Mouse (Mus musculus): Measurements from ENCODE around the gene Hist1h1t. TPM values are rescaled to one million over a fixed set of nuclear protein-coding genes. Genes with fewer than 3 reads are reported as not detected.

The Hist1h1t gene
- polyA plus RNA-seq, 1 experiment, result 3.9 TPM

DNA sequence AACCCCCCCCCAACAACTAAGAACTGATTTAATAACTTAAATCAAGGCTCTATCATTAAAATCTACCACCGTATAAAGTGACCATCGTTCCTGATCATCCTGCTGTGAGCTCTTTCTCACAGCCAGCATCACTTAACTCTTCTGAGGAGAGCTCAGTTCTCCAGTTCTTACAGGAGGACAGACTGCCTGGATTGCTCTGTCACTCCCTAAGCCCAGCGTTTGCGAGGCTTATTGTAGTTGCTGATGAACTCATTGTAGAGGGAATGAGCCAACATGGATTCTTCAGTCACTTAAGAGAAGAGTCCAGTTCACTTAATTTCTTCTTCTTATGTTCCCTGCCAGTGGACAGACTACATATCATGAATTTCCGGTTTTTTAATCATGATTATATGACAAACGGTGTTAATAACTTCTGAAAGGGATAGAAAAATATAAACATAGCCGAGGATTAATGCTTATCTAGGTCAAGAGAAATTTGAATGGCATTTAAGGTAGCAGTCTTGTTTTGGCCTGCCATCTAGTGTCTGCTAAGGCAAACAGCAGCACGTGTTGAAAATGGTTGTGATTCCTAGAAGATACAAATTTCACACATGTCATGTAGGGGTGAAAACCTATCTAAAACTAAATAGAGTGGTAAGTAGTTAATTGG, 36.7 kb downstream of the Hist1h1t start:
- Histone ChIP-seq H3K27ac (ENCODE audit: control insufficient read depth, insufficient read depth, low read depth, low read length, poor library complexity) (no peak overlapping the region), H3K4me1 (ENCODE audit: control insufficient read depth, insufficient read depth, low read length) (peaks cover 6% of the 10 kb centered on the region; the same call in 1 of the 2 replicates), H3K4me3 (replicated peaks; ENCODE audit: control insufficient read depth, low read depth, low read length) (no peak overlapping the region)
- WGBS, result 27% methylated on average over 8 of the region's 8 CpGs
- TF ChIP-seq CTCF (IDR thresholded peaks at IDR 0.05; ENCODE audit: control insufficient read depth, insufficient read depth, low read length), result peak; percentile 7; the same call in 1 of the 2 replicates
- TF ChIP-seq POLR2A (IDR thresholded peaks at IDR 0.05; ENCODE audit: borderline replicate concordance, control insufficient read depth, low read depth, low read length), result no peak

DNA sequence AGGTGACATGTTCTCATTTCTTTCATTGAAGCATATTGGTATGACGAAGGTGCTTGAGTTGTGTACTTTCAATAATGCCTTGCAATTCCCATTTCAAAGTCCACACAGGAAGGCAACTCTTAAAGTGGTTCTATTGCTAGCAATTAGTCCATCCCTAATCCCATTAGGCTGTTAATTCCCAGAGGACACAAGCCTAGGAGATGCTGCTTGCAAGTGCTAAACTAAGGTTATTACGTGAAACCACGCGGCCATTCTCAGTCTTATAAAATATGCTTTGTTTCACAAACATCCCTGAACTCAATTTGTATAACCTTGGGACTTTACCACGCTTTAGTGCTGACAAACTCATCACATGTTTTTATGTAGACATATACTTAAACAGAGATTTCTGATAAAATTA, 41.5 kb downstream of the Hist1h1t start:
- Histone ChIP-seq H3K4me3 (replicated peaks; ENCODE audit: control insufficient read depth, low read depth, low read length) (no peak overlapping the region), H3K27ac (ENCODE audit: control insufficient read depth, insufficient read depth, low read depth, low read length, poor library complexity) (no peak overlapping the region), H3K4me1 (ENCODE audit: control insufficient read depth, insufficient read depth, low read length) (no peaks in the 10 kb centered on the region)
- WGBS, result 92% methylated on average over 5 of the region's 5 CpGs
- TF ChIP-seq CTCF (IDR thresholded peaks at IDR 0.05; ENCODE audit: control insufficient read depth, insufficient read depth, low read length), result no peak
- TF ChIP-seq POLR2A (IDR thresholded peaks at IDR 0.05; ENCODE audit: borderline replicate concordance, control insufficient read depth, low read depth, low read length), result no peak

DNA sequence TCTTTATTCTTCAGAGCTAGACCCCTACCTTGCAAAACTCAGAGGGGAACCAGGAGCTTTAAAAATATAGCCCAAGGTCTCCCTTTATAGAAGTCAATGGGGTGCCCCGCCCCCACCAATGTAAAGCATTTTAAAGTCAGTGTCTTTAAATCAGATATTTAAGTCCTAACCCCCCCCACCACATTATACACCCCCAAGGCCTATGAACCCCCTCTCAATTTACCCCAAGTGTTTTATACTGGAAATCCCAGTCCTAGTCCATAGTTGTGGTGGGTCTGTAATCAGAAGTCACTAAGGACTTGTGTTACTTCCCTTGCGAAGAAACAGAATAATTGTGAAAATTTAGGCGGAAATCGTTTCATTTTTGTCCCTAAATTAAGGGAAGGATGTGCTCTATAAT, 42.4 kb downstream of the Hist1h1t start:
- no peak overlapping the region for H3K4me3 ChIP-seq (replicated peaks; ENCODE audit: control insufficient read depth, low read depth, low read length)

DNA sequence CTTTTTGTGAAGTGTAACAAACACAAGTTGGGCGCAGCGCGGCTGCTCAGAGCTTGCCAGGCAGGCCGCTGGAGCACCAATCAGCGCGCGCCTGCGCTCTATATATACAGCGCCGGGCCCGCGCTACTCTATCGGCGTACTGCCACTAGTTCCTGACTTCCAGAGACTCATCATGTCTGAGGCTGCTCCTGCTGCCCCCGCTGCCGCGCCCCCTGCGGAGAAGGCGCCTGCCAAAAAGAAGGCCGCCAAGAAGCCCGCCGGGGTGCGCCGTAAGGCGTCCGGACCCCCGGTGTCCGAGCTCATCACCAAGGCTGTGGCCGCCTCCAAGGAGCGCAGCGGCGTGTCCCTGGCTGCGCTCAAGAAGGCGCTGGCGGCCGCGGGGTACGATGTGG, 43.1 kb downstream of the Hist1h1t start, which contains the start of gene Hist1h1c:
Gene Hist1h1c (plus strand): TSS at position 132 of the 392 bp plus-strand sequence.
- Histone ChIP-seq H3K4me3 (replicated peaks; ENCODE audit: control insufficient read depth, low read depth, low read length) (peak within 1 kb of the TSS; percentile 67), H3K27ac (ENCODE audit: control insufficient read depth, insufficient read depth, low read depth, low read length, poor library complexity) (peak within 1 kb of the TSS; percentile 98), H3K4me1 (ENCODE audit: control insufficient read depth, insufficient read depth, low read length) (no peaks in the 10 kb centered on the region; the same call in 1 of the 2 replicates)
- under 1% methylated on average over 38 of the region's 38 CpGs for WGBS
- peak; percentile 99 for TF ChIP-seq POLR2A (IDR thresholded peaks at IDR 0.05; ENCODE audit: borderline replicate concordance, control insufficient read depth, low read depth, low read length)
- 0 out of 2 replicates have a peak, but pooled peaks have one; percentile 6 for TF ChIP-seq CTCF (IDR thresholded peaks at IDR 0.05; ENCODE audit: control insufficient read depth, insufficient read depth, low read length)

More for the DNA sequence above, 42.4 kb downstream of the Hist1h1t start:
- Histone ChIP-seq H3K4me1 (ENCODE audit: control insufficient read depth, insufficient read depth, low read length) (no peaks in the 10 kb centered on the region; the same call in 1 of the 2 replicates), H3K27ac (ENCODE audit: control insufficient read depth, insufficient read depth, low read depth, low read length, poor library complexity) (no peak overlapping the region; the same call in 1 of the 2 replicates)
- 19% methylated on average over 4 of the region's 4 CpGs for WGBS
- TF ChIP-seq POLR2A (IDR thresholded peaks at IDR 0.05; ENCODE audit: borderline replicate concordance, control insufficient read depth, low read depth, low read length), result no peak
- TF ChIP-seq CTCF (IDR thresholded peaks at IDR 0.05; ENCODE audit: control insufficient read depth, insufficient read depth, low read length), result no peak

DNA sequence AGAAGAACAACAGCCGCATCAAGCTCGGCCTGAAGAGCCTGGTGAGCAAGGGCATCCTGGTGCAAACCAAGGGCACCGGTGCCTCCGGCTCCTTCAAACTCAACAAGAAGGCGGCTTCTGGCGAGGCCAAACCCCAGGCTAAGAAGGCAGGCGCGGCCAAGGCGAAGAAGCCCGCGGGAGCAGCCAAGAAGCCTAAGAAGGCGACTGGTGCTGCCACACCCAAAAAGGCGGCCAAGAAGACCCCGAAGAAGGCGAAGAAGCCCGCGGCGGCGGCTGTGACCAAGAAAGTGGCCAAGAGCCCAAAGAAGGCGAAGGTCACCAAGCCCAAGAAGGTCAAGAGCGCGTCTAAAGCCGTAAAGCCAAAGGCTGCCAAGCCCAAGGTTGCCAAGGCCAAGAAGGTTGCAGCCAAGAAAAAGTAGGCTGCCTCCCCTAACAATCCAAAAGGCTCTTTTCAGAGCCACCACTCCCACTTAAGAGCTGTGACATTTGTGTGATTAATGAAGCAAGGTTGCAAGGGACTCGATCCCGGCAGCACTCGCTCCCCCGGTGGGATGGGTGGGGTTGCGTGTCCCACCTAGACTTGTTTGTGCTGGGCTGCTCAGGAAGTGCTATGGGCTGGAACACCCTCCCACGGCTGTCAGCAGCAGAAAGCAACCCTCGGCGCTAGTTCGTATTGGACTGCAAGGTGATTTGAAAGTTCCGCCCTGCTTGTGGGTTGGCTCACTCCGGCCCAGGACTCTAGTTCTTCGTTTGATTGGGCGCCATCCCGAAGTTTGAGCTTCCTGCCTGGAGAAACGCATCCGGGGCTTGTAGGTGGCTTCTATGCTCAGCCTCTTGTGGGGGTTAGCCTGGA, 43.7 kb downstream of the Hist1h1t start:
- peak; percentile 98 for TF ChIP-seq POLR2A (IDR thresholded peaks at IDR 0.05; ENCODE audit: borderline replicate concordance, control insufficient read depth, low read depth, low read length)
- no peak for TF ChIP-seq CTCF (IDR thresholded peaks at IDR 0.05; ENCODE audit: control insufficient read depth, insufficient read depth, low read length)
- H3K4me1 ChIP-seq (ENCODE audit: control insufficient read depth, insufficient read depth, low read length), result no peaks in the 10 kb centered on the region; the same call in 1 of the 2 replicates
- under 1% methylated on average over 39 of the region's 39 CpGs for WGBS
- H3K4me3 ChIP-seq (replicated peaks; ENCODE audit: control insufficient read depth, low read depth, low read length), result peak overlapping the region; percentile 67
- peak overlapping the region; percentile 98 for H3K27ac ChIP-seq (ENCODE audit: control insufficient read depth, insufficient read depth, low read depth, low read length, poor library complexity)

DNA sequence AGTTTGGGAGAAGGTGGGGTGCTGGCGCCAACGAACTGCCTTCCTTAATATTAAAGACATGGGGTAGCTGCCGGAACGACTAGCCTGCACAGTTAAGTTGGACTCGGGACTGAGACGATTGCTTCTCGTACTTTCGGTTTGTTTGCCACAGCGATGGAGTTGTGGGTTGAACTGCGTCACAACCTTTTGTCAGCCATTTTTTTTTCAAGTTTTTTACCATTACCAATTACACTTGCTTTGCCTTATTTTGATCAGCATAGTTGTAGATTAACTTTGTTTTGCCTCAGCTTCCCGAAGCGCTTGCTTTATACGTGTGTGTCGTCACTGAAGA, 44.3 kb downstream of the Hist1h1t start:
- peak overlapping the region; percentile 98 for H3K27ac ChIP-seq (ENCODE audit: control insufficient read depth, insufficient read depth, low read depth, low read length, poor library complexity)
- under 1% methylated on average over 14 of the region's 14 CpGs for WGBS

DNA sequence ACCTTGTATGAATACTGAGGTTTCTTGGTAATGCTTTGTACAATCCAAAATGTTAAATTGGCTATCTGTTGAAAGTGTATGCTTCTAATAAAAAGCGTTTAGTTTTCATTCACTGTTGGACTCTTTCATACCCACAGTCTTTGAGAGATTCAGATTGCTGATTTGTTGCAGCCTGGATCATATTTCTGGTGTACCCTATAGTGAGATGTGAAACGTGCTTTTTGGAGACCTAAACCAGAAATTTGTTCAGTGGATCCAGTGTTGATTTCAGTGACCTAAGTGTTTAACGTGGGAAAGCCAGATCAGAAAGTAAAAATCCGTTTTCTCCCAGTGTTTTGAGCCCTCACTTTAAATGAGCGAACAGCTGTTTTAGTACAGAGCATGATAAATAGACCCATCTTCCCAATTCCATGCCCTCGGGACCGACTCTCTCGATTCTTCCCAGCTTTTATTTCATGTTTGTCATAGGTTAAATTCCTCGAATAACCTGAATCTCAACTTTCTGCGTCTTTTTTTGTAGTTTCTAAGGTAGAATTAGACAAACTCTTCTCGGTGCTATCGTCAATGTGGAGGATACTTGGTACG, 44.7 kb downstream of the Hist1h1t start:
- Histone ChIP-seq H3K4me1 (ENCODE audit: control insufficient read depth, insufficient read depth, low read length) (no peaks in the 10 kb centered on the region; the same call in 1 of the 2 replicates), H3K27ac (ENCODE audit: control insufficient read depth, insufficient read depth, low read depth, low read length, poor library complexity) (peak overlapping the region; percentile 98; the same call in 1 of the 2 replicates), H3K4me3 (replicated peaks; ENCODE audit: control insufficient read depth, low read depth, low read length) (peak overlapping the region; percentile 67)
- 28% methylated on average over 13 of the region's 13 CpGs for WGBS
- no peak for TF ChIP-seq CTCF (IDR thresholded peaks at IDR 0.05; ENCODE audit: control insufficient read depth, insufficient read depth, low read length)
- no peak for TF ChIP-seq POLR2A (IDR thresholded peaks at IDR 0.05; ENCODE audit: borderline replicate concordance, control insufficient read depth, low read depth, low read length)

More for the DNA sequence above, 44.3 kb downstream of the Hist1h1t start:
- Histone ChIP-seq H3K4me3 (replicated peaks; ENCODE audit: control insufficient read depth, low read depth, low read length) (peak overlapping the region; percentile 67), H3K4me1 (ENCODE audit: control insufficient read depth, insufficient read depth, low read length) (no peaks in the 10 kb centered on the region; the same call in 1 of the 2 replicates)
- TF ChIP-seq CTCF (IDR thresholded peaks at IDR 0.05; ENCODE audit: control insufficient read depth, insufficient read depth, low read length) (no peak), POLR2A (IDR thresholded peaks at IDR 0.05; ENCODE audit: borderline replicate concordance, control insufficient read depth, low read depth, low read length) (no peak)

DNA sequence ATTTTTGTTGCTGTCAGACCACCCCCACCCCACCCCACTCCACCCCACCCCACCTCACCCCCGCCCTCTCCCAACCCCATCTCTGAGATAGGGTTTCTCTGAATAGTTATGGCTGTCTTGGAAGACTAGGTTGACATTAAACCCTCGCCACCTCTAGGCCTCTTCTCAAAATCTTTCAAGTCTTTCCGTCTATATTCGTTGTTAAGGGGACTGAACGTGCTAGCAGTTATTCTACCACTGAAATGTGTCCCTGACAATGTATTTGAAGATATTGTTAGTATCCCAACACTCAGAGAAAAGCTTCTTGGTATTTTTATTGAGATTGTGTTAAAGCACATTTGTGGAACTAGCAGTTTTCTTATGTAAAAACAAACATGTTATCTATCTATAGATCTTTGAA, 45.3 kb downstream of the Hist1h1t start:
- TF ChIP-seq POLR2A (IDR thresholded peaks at IDR 0.05; ENCODE audit: borderline replicate concordance, control insufficient read depth, low read depth, low read length) (no peak), CTCF (IDR thresholded peaks at IDR 0.05; ENCODE audit: control insufficient read depth, insufficient read depth, low read length) (no peak)
- H3K4me1 ChIP-seq (ENCODE audit: control insufficient read depth, insufficient read depth, low read length), result no peaks in the 10 kb centered on the region; the same call in 1 of the 2 replicates
- no peak overlapping the region for H3K27ac ChIP-seq (ENCODE audit: control insufficient read depth, insufficient read depth, low read depth, low read length, poor library complexity)
- WGBS, result 61% methylated on average over 5 of the region's 5 CpGs
- no peak overlapping the region for H3K4me3 ChIP-seq (replicated peaks; ENCODE audit: control insufficient read depth, low read depth, low read length)
